Mouse (Mus musculus): ENCODE measurements around the gene Olfr965. TPM values are rescaled to one million over a fixed set of nuclear protein-coding genes. Genes with fewer than 3 reads are reported as not detected.
"Not testable (repeated sequence)": the region's sequence is repeated elsewhere in the genome, so short reads cannot be mapped to it uniquely, and the experiment has no call there.

The Olfr965 gene
- polyA plus RNA-seq (2015; fragmentation: Nextera tagmentation; extraction: Ambion mirVana) = not detected in 2 replicates

DNA sequence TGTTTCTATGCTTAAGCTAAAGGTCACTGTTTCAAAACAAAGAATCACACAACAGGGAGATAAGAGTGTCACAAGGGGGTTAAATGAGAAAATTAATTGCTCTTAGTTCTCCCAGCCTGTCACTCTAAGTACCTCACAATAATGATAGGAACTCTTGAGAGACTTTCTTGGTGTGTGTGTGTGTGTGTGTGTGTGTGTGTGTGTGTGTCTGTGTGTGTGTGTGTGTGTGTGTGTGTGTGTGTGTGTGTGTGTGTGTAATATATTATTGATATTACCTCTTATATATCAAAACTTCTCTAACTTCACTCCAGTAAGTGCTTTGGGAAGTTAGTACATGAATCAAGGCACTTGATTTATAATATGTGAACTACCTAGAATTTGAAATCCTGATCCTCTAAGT, at the start of gene Olfr965:
Olfr965 (plus strand) TSS at position 301 of the 400 bp plus-strand sequence.
- no peaks in the 10 kb centered on the region for H3K27me3 ChIP-seq (replicated peaks; ENCODE audit: control insufficient read depth, insufficient read depth, low read length)
- no peak within 1 kb of the TSS for H3K4me2 ChIP-seq (ENCODE audit: low read length)
- ATAC-seq = no peak
- no peaks in the 10 kb centered on the region for H3K9me3 ChIP-seq (ENCODE audit: control insufficient read depth, low read length)
- no peak within 1 kb of the TSS for H3K4me3 ChIP-seq (replicated peaks; ENCODE audit: low read length)
- no peak within 1 kb of the TSS for H3K27ac ChIP-seq (ENCODE audit: low read length)
- H3K36me3 ChIP-seq (ENCODE audit: control insufficient read depth, insufficient read depth) = no peaks in the 10 kb centered on the region
- no peak within 1 kb of the TSS for H3K9ac ChIP-seq (replicated peaks; ENCODE audit: low read depth, low read length)
- H3K4me1 ChIP-seq (replicated peaks; ENCODE audit: control insufficient read depth, insufficient read depth, low read length) = no peaks in the 10 kb centered on the region

DNA sequence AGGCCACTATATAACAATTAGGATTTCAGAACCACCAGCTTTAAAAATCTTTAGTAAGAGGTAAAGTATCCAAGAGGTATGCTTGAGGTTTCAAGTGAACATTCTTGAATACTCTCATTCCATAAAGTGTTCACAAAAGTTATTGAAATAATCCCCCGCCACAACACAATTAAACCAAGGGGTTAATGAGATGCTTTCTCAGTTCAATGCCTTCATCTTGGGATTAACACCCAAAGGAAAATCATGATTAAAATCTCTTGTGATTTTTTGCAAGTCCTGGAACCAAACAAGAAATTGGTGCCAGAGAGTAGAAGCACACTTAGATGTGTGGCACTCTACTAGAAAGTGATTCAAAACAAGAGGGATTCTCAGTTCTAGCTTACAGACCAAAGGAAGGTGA, 44.2 kb upstream of the Olfr965 start, which contains the start of gene Olfr963:
Olfr963 (plus strand) TSS at position 301 of the 400 bp plus-strand sequence.
- Histone ChIP-seq H3K9me3 (ENCODE audit: control insufficient read depth, low read length) (no peaks in the 10 kb centered on the region), H3K36me3 (ENCODE audit: control insufficient read depth, insufficient read depth) (no peaks in the 10 kb centered on the region), H3K4me3 (replicated peaks; ENCODE audit: low read length) (no peak within 1 kb of the TSS), H3K4me1 (replicated peaks; ENCODE audit: control insufficient read depth, insufficient read depth, low read length) (no peaks in the 10 kb centered on the region), H3K27me3 (replicated peaks; ENCODE audit: control insufficient read depth, insufficient read depth, low read length) (no peaks in the 10 kb centered on the region), H3K9ac (replicated peaks; ENCODE audit: low read depth, low read length) (no peak within 1 kb of the TSS), H3K27ac (ENCODE audit: low read length) (no peak within 1 kb of the TSS), H3K4me2 (ENCODE audit: low read length) (no peak within 1 kb of the TSS)
- ATAC-seq = no peak
- 87% methylated on average over 1 of the region's 1 CpGs for WGBS

DNA sequence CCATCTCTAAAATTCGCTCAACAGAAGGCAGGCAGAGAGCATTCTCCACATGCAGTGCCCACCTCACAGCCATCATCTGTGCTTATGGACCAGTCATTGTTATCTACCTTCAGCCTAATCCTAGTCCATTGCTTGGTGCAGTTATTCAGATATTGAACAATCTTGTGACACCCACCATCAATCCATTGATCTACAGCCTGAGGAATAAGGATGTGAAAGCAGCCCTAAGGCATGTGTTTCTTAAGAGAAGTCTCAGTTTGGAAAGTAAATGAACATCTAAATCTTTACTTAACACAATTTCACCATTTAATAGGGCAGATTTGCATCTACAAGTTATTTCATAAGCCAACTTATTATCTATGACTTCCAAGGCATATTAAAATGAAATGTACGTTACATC, 41.4 kb upstream of the Olfr965 start:
- Histone ChIP-seq H3K4me2 (ENCODE audit: low read length) (no peak overlapping the region), H3K9ac (replicated peaks; ENCODE audit: low read depth, low read length) (no peak overlapping the region), H3K4me1 (replicated peaks; ENCODE audit: control insufficient read depth, insufficient read depth, low read length) (no peaks in the 10 kb centered on the region), H3K27me3 (replicated peaks; ENCODE audit: control insufficient read depth, insufficient read depth, low read length) (no peaks in the 10 kb centered on the region), H3K36me3 (ENCODE audit: control insufficient read depth, insufficient read depth) (no peaks in the 10 kb centered on the region), H3K27ac (ENCODE audit: low read length) (no peak overlapping the region), H3K9me3 (ENCODE audit: control insufficient read depth, low read length) (no peaks in the 10 kb centered on the region), H3K4me3 (replicated peaks; ENCODE audit: low read length) (no peak overlapping the region)
- ATAC-seq = no peak
- 87% methylated on average over 2 of the region's 2 CpGs for WGBS

GRCm38 (mm10) chr9:39674820-39675219, 36.3 kb upstream of the Olfr965 start:
- H3K4me2 ChIP-seq (ENCODE audit: low read length) = no peak overlapping the region
- no peak for ATAC-seq
- 89% methylated on average over 2 of the region's 2 CpGs for WGBS

DNA sequence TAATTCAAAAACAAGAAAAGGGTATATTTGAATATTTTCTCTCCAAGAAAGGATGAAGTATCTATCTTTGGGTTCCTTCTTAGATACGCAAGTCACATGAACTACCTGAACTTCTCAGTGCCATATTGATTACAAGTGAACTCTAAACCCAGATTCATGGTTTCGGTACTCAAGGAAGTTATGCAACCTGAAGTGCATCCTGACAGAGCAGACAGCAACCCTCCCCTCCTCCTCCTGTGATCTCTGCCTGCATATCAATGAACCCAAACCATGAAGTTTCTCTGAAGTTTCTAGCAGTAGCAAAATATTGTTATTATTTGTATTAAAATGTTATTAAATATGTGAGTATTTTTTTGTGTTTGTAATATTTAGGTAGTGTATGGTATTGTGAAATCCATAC, 32.6 kb upstream of the Olfr965 start:
- no peaks in the 10 kb centered on the region for H3K9me3 ChIP-seq (ENCODE audit: control insufficient read depth, low read length)
- no peaks in the 10 kb centered on the region for H3K4me1 ChIP-seq (replicated peaks; ENCODE audit: control insufficient read depth, insufficient read depth, low read length)
- no peak overlapping the region for H3K4me3 ChIP-seq (replicated peaks; ENCODE audit: low read length)
- 95% methylated on average over 2 of the region's 2 CpGs for WGBS
- no peak overlapping the region for H3K4me2 ChIP-seq (ENCODE audit: low read length)
- no peak for ATAC-seq
- H3K36me3 ChIP-seq (ENCODE audit: control insufficient read depth, insufficient read depth) = no peaks in the 10 kb centered on the region
- no peak overlapping the region for H3K9ac ChIP-seq (replicated peaks; ENCODE audit: low read depth, low read length)
- no peaks in the 10 kb centered on the region for H3K27me3 ChIP-seq (replicated peaks; ENCODE audit: control insufficient read depth, insufficient read depth, low read length)
- H3K27ac ChIP-seq (ENCODE audit: low read length) = no peak overlapping the region

More at GRCm38 (mm10) chr9:39674820-39675219, 36.3 kb upstream of the Olfr965 start:
- Histone ChIP-seq H3K4me1 (replicated peaks; ENCODE audit: control insufficient read depth, insufficient read depth, low read length) (no peaks in the 10 kb centered on the region), H3K27ac (ENCODE audit: low read length) (no peak overlapping the region), H3K9me3 (ENCODE audit: control insufficient read depth, low read length) (no peaks in the 10 kb centered on the region), H3K36me3 (ENCODE audit: control insufficient read depth, insufficient read depth) (no peaks in the 10 kb centered on the region), H3K9ac (replicated peaks; ENCODE audit: low read depth, low read length) (no peak overlapping the region), H3K27me3 (replicated peaks; ENCODE audit: control insufficient read depth, insufficient read depth, low read length) (no peaks in the 10 kb centered on the region), H3K4me3 (replicated peaks; ENCODE audit: low read length) (no peak overlapping the region)

GRCm38 (mm10) chr9:39679280-39679679, 31.9 kb upstream of the Olfr965 start:
- Histone ChIP-seq H3K27me3 (replicated peaks; ENCODE audit: control insufficient read depth, insufficient read depth, low read length) (no peaks in the 10 kb centered on the region), H3K36me3 (ENCODE audit: control insufficient read depth, insufficient read depth) (no peaks in the 10 kb centered on the region), H3K27ac (ENCODE audit: low read length) (no peak overlapping the region), H3K4me1 (replicated peaks; ENCODE audit: control insufficient read depth, insufficient read depth, low read length) (no peaks in the 10 kb centered on the region), H3K4me2 (ENCODE audit: low read length) (no peak overlapping the region), H3K9ac (replicated peaks; ENCODE audit: low read depth, low read length) (no peak overlapping the region), H3K4me3 (replicated peaks; ENCODE audit: low read length) (no peak overlapping the region), H3K9me3 (ENCODE audit: control insufficient read depth, low read length) (no peaks in the 10 kb centered on the region)
- 53% methylated on average over 2 of the region's 2 CpGs for WGBS
- no peak for ATAC-seq

GRCm38 (mm10) chr9:39701123-39701522, 10.0 kb upstream of the Olfr965 start:
- H3K27me3 ChIP-seq (replicated peaks; ENCODE audit: control insufficient read depth, insufficient read depth, low read length); H3K9ac ChIP-seq (replicated peaks; ENCODE audit: low read depth, low read length); H3K9me3 ChIP-seq (ENCODE audit: control insufficient read depth, low read length); H3K27ac ChIP-seq (ENCODE audit: low read length); H3K4me1 ChIP-seq (replicated peaks; ENCODE audit: control insufficient read depth, insufficient read depth, low read length); H3K4me3 ChIP-seq (replicated peaks; ENCODE audit: low read length); ATAC-seq; H3K36me3 ChIP-seq (ENCODE audit: control insufficient read depth, insufficient read depth); H3K4me2 ChIP-seq (ENCODE audit: low read length): not testable (repeated sequence)
- WGBS = 78% methylated on average over 7 of the region's 8 CpGs

- ATAC-seq = no peak
- Histone ChIP-seq H3K36me3 (ENCODE audit: control insufficient read depth, insufficient read depth) (no peaks in the 10 kb centered on the region), H3K4me3 (replicated peaks; ENCODE audit: low read length) (no peak within 1 kb of the TSS)
Measured at GRCm38 (mm10) chr9:39707017-39707416, 4.1 kb upstream of the Olfr965 start, which contains the start of gene Olfr149. Gene Olfr149 (minus strand): TSS chr9:39707117.

DNA sequence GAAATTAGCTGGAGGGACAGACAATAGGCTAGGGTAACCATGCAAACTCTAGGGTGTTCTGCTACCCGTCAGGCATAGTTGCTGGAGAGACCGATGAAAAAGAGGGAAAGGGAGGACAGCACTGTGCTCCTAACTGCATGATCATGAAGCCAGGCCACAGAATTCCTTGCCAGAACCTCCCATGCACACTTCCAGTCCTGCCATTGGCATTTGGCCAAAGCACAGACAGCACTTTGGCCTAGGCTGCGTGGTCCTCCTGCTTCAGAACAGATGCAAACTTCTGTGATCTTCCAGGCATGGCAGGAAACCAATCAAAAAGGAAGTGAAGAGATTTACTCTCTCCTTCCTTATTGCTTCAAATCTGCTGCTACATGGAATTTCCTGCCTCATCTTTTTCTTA, 2.2 kb upstream of the Olfr965 start:
- Histone ChIP-seq H3K9me3 (ENCODE audit: control insufficient read depth, low read length) (no peaks in the 10 kb centered on the region), H3K9ac (replicated peaks; ENCODE audit: low read depth, low read length) (no peak overlapping the region), H3K4me1 (replicated peaks; ENCODE audit: control insufficient read depth, insufficient read depth, low read length) (no peaks in the 10 kb centered on the region), H3K27ac (ENCODE audit: low read length) (no peak overlapping the region), H3K36me3 (ENCODE audit: control insufficient read depth, insufficient read depth) (no peaks in the 10 kb centered on the region), H3K4me2 (ENCODE audit: low read length) (no peak overlapping the region), H3K27me3 (replicated peaks; ENCODE audit: control insufficient read depth, insufficient read depth, low read length) (no peaks in the 10 kb centered on the region), H3K4me3 (replicated peaks; ENCODE audit: low read length) (no peak overlapping the region)
- 69% methylated on average over 3 of the region's 3 CpGs for WGBS
- ATAC-seq = no peak

More at GRCm38 (mm10) chr9:39707017-39707416, 4.1 kb upstream of the Olfr965 start, which contains the start of gene Olfr149:
- Histone ChIP-seq H3K27me3 (replicated peaks; ENCODE audit: control insufficient read depth, insufficient read depth, low read length) (no peaks in the 10 kb centered on the region), H3K4me2 (ENCODE audit: low read length) (no peak within 1 kb of the TSS), H3K9me3 (ENCODE audit: control insufficient read depth, low read length) (no peaks in the 10 kb centered on the region), H3K4me1 (replicated peaks; ENCODE audit: control insufficient read depth, insufficient read depth, low read length) (no peaks in the 10 kb centered on the region), H3K27ac (ENCODE audit: low read length) (no peak within 1 kb of the TSS), H3K9ac (replicated peaks; ENCODE audit: low read depth, low read length) (no peak within 1 kb of the TSS)

- Histone ChIP-seq H3K27me3 (replicated peaks; ENCODE audit: control insufficient read depth, insufficient read depth, low read length) (no peaks in the 10 kb centered on the region), H3K4me1 (replicated peaks; ENCODE audit: control insufficient read depth, insufficient read depth, low read length) (no peaks in the 10 kb centered on the region), H3K9ac (replicated peaks; ENCODE audit: low read depth, low read length) (no peak within 1 kb of the TSS), H3K4me2 (ENCODE audit: low read length) (no peak within 1 kb of the TSS), H3K36me3 (ENCODE audit: control insufficient read depth, insufficient read depth) (no peaks in the 10 kb centered on the region), H3K4me3 (replicated peaks; ENCODE audit: low read length) (no peak within 1 kb of the TSS), H3K9me3 (ENCODE audit: control insufficient read depth, low read length) (no peaks in the 10 kb centered on the region), H3K27ac (ENCODE audit: low read length) (no peak within 1 kb of the TSS)
- no peak for ATAC-seq
Measured at GRCm38 (mm10) chr9:39730678-39731077, 19.5 kb downstream of the Olfr965 start, which contains the start of gene Olfr150. Gene Olfr150 (plus strand): TSS chr9:39730978.

Data from forebrain, embryonic 16.5 days (tissue).